ENCODE assay signal across 9 mouse cellular contexts in genomic region chr5:131430109-131430508, GRCm38 (mm10).
DNase-seq lines count a peak whose midpoint lies in the region; ATAC-seq lines count a peak whose summit lies in the region.
"Had no signal": no experiment of that assay in that cellular context is flagged by ENCODE, and none has a peak within 500 bp of the region (broad histone marks: within the 10 kb centered on the region; RNA-seq: fewer than 3 reads in every experiment).

No protein-coding gene starts in this region.

- WGBS in hindbrain, embryonic 11.5 days, result 24% methylated on average over 8 of the region's 8 CpGs
- WGBS in hindbrain, embryonic 12.5 days, result 32% methylated on average over 8 of the region's 8 CpGs
- WGBS in intestine, embryonic 15.5 days, result 24% methylated on average over 8 of the region's 8 CpGs
- WGBS in neural tube, embryonic 13.5 days, result 31% methylated on average over 8 of the region's 8 CpGs

- H3K9ac ChIP-seq in hindbrain, embryonic 11.5 days (ENCODE audit: low read depth, low read length), result no peak overlapping the region
- H3K9ac ChIP-seq in hindbrain, embryonic 12.5 days, result no peak overlapping the region
- H3K9ac ChIP-seq in intestine, embryonic 15.5 days, result no peak overlapping the region
- H3K9ac ChIP-seq in neural tube, embryonic 13.5 days, result no peak overlapping the region
- H3K9ac ChIP-seq: limb, embryonic 15.5 days had no signal

- no peaks in the 10 kb centered on the region for H3K4me1 ChIP-seq in hindbrain, embryonic 11.5 days (replicated peaks; ENCODE audit: control insufficient read depth, insufficient read depth, low read length)
- H3K4me1 ChIP-seq in hindbrain, embryonic 12.5 days, result no peaks in the 10 kb centered on the region
- no peaks in the 10 kb centered on the region for H3K4me1 ChIP-seq in intestine, embryonic 15.5 days (replicated peaks)
- peaks cover 11% of the 10 kb centered on the region; the same call in 1 of the 2 replicates for H3K4me1 ChIP-seq in neural tube, embryonic 13.5 days (replicated peaks)

- DNase-seq in hindbrain, embryonic 11.5 days (ENCODE audit: low spot score), result peak; percentile 79
- peak; percentile 42 for DNase-seq in adrenal gland, postnatal 25 days
- DNase-seq in embryo, embryonic 9.5 days (ENCODE audit: extremely low spot score), result peak; percentile 64
- DNase-seq in left cerebral cortex, postnatal 25 days (ENCODE audit: low spot score in 2 of 2), result peak; percentile 67 to 79
- DNase-seq in yolk sac, embryonic 10.5 days (ENCODE audit: low spot score), result peak; percentile 21

- no peak overlapping the region for H3K4me3 ChIP-seq in hindbrain, embryonic 11.5 days (ENCODE audit: low read depth, low read length)
- H3K4me3 ChIP-seq in hindbrain, embryonic 12.5 days, result no peak overlapping the region
- no peak overlapping the region for H3K4me3 ChIP-seq in intestine, embryonic 15.5 days (replicated peaks)
- no peak overlapping the region for H3K4me3 ChIP-seq in neural tube, embryonic 13.5 days
- H3K4me3 ChIP-seq: limb, embryonic 15.5 days had no signal

- no peaks in the 10 kb centered on the region for H3K36me3 ChIP-seq in hindbrain, embryonic 11.5 days (ENCODE audit: control insufficient read depth, insufficient read depth, low read length)
- H3K36me3 ChIP-seq in hindbrain, embryonic 12.5 days, result no peaks in the 10 kb centered on the region
- no peaks in the 10 kb centered on the region for H3K36me3 ChIP-seq in intestine, embryonic 15.5 days
- H3K36me3 ChIP-seq in neural tube, embryonic 13.5 days, result no peaks in the 10 kb centered on the region
- H3K36me3 ChIP-seq: limb, embryonic 15.5 days had no signal

- no peaks in the 10 kb centered on the region for H3K27me3 ChIP-seq in hindbrain, embryonic 11.5 days (ENCODE audit: control insufficient read depth, insufficient read depth, low read length)
- H3K27me3 ChIP-seq in hindbrain, embryonic 12.5 days, result no peaks in the 10 kb centered on the region
- no peaks in the 10 kb centered on the region for H3K27me3 ChIP-seq in intestine, embryonic 15.5 days (replicated peaks)
- H3K27me3 ChIP-seq in neural tube, embryonic 13.5 days, result no peaks in the 10 kb centered on the region
- H3K27me3 ChIP-seq: limb, embryonic 15.5 days had no signal

- no peak overlapping the region for H3K4me2 ChIP-seq in hindbrain, embryonic 11.5 days (replicated peaks; ENCODE audit: low read depth, low read length)
- no peak overlapping the region for H3K4me2 ChIP-seq in hindbrain, embryonic 12.5 days (replicated peaks)
- H3K4me2 ChIP-seq in intestine, embryonic 15.5 days (replicated peaks), result no peak overlapping the region
- H3K4me2 ChIP-seq in neural tube, embryonic 13.5 days, result no peak overlapping the region
- H3K4me2 ChIP-seq: limb, embryonic 15.5 days had no signal

- no peaks in the 10 kb centered on the region for H3K9me3 ChIP-seq in hindbrain, embryonic 11.5 days (ENCODE audit: control insufficient read depth, low read length)
- H3K9me3 ChIP-seq in hindbrain, embryonic 12.5 days (replicated peaks), result no peaks in the 10 kb centered on the region
- no peaks in the 10 kb centered on the region for H3K9me3 ChIP-seq in intestine, embryonic 15.5 days
- H3K9me3 ChIP-seq in neural tube, embryonic 13.5 days, result no peaks in the 10 kb centered on the region
- H3K9me3 ChIP-seq: limb, embryonic 15.5 days had no signal

- peak; percentile 30; the same call in 1 of the 2 replicates for ATAC-seq in hindbrain, embryonic 11.5 days (ENCODE audit: low FRiP score)
- ATAC-seq in hindbrain, embryonic 12.5 days (ENCODE audit: low FRiP score), result no peak
- ATAC-seq in intestine, embryonic 15.5 days, result peak; percentile 60
- ATAC-seq in neural tube, embryonic 13.5 days (ENCODE audit: low read depth), result peak; percentile 34; the same call in 1 of the 2 replicates

- H3K27ac ChIP-seq in hindbrain, embryonic 11.5 days (ENCODE audit: low read depth, low read length), result no peak overlapping the region
- H3K27ac ChIP-seq in hindbrain, embryonic 12.5 days, result no peak overlapping the region
- no peak overlapping the region for H3K27ac ChIP-seq in intestine, embryonic 15.5 days
- no peak overlapping the region for H3K27ac ChIP-seq in neural tube, embryonic 13.5 days (replicated peaks)
- H3K27ac ChIP-seq: limb, embryonic 15.5 days had no signal

- intact Hi-C loops in left cerebral cortex, postnatal 25 days (cut with DNase I), result no loop called here

Comparison
In these comparisons a context has a peak if more than half of its experiments do, and no peak if none do; other contexts are left out.
1. DNase-seq: peak in every context shown above with its lines; median percentile 79 in hindbrain, embryonic 11.5 days; 73 in left cerebral cortex, postnatal 25 days; 64 in embryo, embryonic 9.5 days; 42 in adrenal gland, postnatal 25 days; 21 in yolk sac, embryonic 10.5 days.